Mouse (Mus musculus) spleen, adult 18-20 months (tissue): Measurements from ENCODE around the gene Sec14l2.

Source experiments
- DNase-seq, 2 experiments: peaks; one replicate each; pipeline ENCODE4 v3.0.0; 2022; ENCODE audit warnings: mixed read lengths in 2 of 2

Sec14l2 gene

GRCm38 (mm10) chr11:4122742-4123579 is at the start of gene Sec14l2:
Gene Sec14l2 (minus strand): TSS chr11:4123415.
- peak in 1 of 2 experiments; percentile 29 for DNase-seq

- DNase-seq = no peak
Measured at GRCm38 (mm10) chr11:4166467-4167090, 43.4 kb upstream of the Sec14l2 start.

- DNase-seq = no peak
Measured at GRCm38 (mm10) chr11:4164701-4165100, 41.5 kb upstream of the Sec14l2 start.

- no peak for DNase-seq
Measured at GRCm38 (mm10) chr11:4160758-4161480, 37.7 kb upstream of the Sec14l2 start.

GRCm38 (mm10) chr11:4159808-4160708 is 36.8 kb upstream of the Sec14l2 start, which contains the start of the genes Ccdc157 and Sf3a1:
Gene Ccdc157 (minus strand): TSS chr11:4160293.
Gene Sf3a1 (plus strand): TSS chr11:4160350.
- DNase-seq = peak; percentile 87 to 93

GRCm38 (mm10) chr11:4158676-4159075 is 35.5 kb upstream of the Sec14l2 start:
- DNase-seq = no peak

GRCm38 (mm10) chr11:4155641-4156040 is 32.4 kb upstream of the Sec14l2 start:
- DNase-seq = no peak

GRCm38 (mm10) chr11:4153694-4154093 is 30.5 kb upstream of the Sec14l2 start:
- DNase-seq = no peak

GRCm38 (mm10) chr11:4149886-4150285 is 26.7 kb upstream of the Sec14l2 start:
- no peak for DNase-seq

GRCm38 (mm10) chr11:4148536-4149156 is 25.4 kb upstream of the Sec14l2 start:
- no peak for DNase-seq

- DNase-seq = no peak
Measured at GRCm38 (mm10) chr11:4148120-4148519, 24.9 kb upstream of the Sec14l2 start.

- DNase-seq = no peak
Measured at GRCm38 (mm10) chr11:4147098-4147497, 23.9 kb upstream of the Sec14l2 start.

- no peak for DNase-seq
Measured at GRCm38 (mm10) chr11:4146381-4146780, 23.2 kb upstream of the Sec14l2 start.

GRCm38 (mm10) chr11:4143281-4144062 is 20.3 kb upstream of the Sec14l2 start:
- DNase-seq = no peak

GRCm38 (mm10) chr11:4142352-4142751 is 19.1 kb upstream of the Sec14l2 start:
- no peak for DNase-seq

GRCm38 (mm10) chr11:4141505-4141904 is 18.3 kb upstream of the Sec14l2 start:
- no peak for DNase-seq

GRCm38 (mm10) chr11:4138964-4139363 is 15.7 kb upstream of the Sec14l2 start:
- no peak for DNase-seq

GRCm38 (mm10) chr11:4134986-4135935 is 12.0 kb upstream of the Sec14l2 start, which contains the start of gene Rnf215:
Gene Rnf215 (plus strand): TSS chr11:4135202.
- DNase-seq = peak; percentile 78 to 93

- no peak for DNase-seq
Measured at GRCm38 (mm10) chr11:4134400-4134799, 11.2 kb upstream of the Sec14l2 start.

- peak in 1 of 2 experiments; percentile 24 for DNase-seq
Measured at GRCm38 (mm10) chr11:4133450-4133849, 10.2 kb upstream of the Sec14l2 start.
